ENCODE assay signal across 8 mouse cellular contexts in genomic region chr8:70864712-70865221, GRCm38 (mm10). TPM values are rescaled to one million over a fixed set of nuclear protein-coding genes. Genes with fewer than 3 reads are reported as not detected.
DNase-seq lines count a peak whose midpoint lies in the region; ATAC-seq and TF ChIP-seq lines count a peak whose summit lies in the region.

No protein-coding gene starts in this region.

- peaks cover 14 to 30% of the 10 kb centered on the region in 2 experiments for H3K36me3 ChIP-seq in CH12.LX (replicated peaks in 1 of 2; ENCODE audit: control insufficient read depth in 1 of 2, insufficient read depth in 1 of 2, low read length in 1 of 2)
- 0 out of 2 replicates have a peak, but pooled peaks cover 7% of the 10 kb centered on the region for H3K36me3 ChIP-seq in embryonic facial prominence, embryonic 14.5 days (ENCODE audit: control insufficient read depth, insufficient read depth, low read length)
- no peaks in the 10 kb centered on the region for H3K36me3 ChIP-seq in hindbrain, postnatal 0 days (ENCODE audit: insufficient read depth, low read length)
- H3K36me3 ChIP-seq in midbrain, embryonic 12.5 days: peaks cover 9% of the 10 kb centered on the region

- peaks cover 47% of the 10 kb centered on the region for H3K27me3 ChIP-seq in CH12.LX (replicated peaks)
- H3K27me3 ChIP-seq in embryonic facial prominence, embryonic 14.5 days (replicated peaks; ENCODE audit: control insufficient read depth, insufficient read depth, low read length): peaks cover 21% of the 10 kb centered on the region
- no peaks in the 10 kb centered on the region for H3K27me3 ChIP-seq in hindbrain, postnatal 0 days (ENCODE audit: insufficient read depth, low read length)
- H3K27me3 ChIP-seq in midbrain, embryonic 12.5 days: peaks cover 33% of the 10 kb centered on the region

- no peak for TF ChIP-seq EP300 in CH12.LX (IDR thresholded peaks at IDR 0.05; ENCODE audit: low read length)

- no peak for TF ChIP-seq POLR2A in CH12.LX (IDR thresholded peaks at IDR 0.05; ENCODE audit: low read depth, low read length)

- TF ChIP-seq CTCF in CH12.LX (conservative IDR thresholded peaks at IDR 0.05 in 1 of 2, IDR thresholded peaks at IDR 0.05 in 1 of 2; ENCODE audit: low read depth in 2 of 2, low read length in 2 of 2): no peak
- no peak for TF ChIP-seq CTCF in hindbrain, postnatal 0 days (IDR thresholded peaks at IDR 0.05; ENCODE audit: low read depth)

- in situ Hi-C loops in CH12.LX (cut with MboI; ENCODE audit: low pct_ligation_motif_present, low pct_unique_long_range_greater_than_20kb, low sequenced_read_pairs): no loop called here

- DNase-seq in frontal cortex, adult 2 months (ENCODE audit: extremely low spot score in 1 of 2, low spot score in 1 of 2): no peak
- no peak for DNase-seq in CH12.LX (ENCODE audit: extremely low read depth)
- DNase-seq in embryonic facial prominence, embryonic 14.5 days (ENCODE audit: low spot score): no peak
- DNase-seq in hindbrain, postnatal 0 days (ENCODE audit: low spot score): no peak
- no peak for DNase-seq in layer of hippocampus, postnatal 25 days (ENCODE audit: extremely low spot score in 1 of 2, low spot score in 1 of 2)
- DNase-seq in adipocyte (ENCODE audit: low spot score): no peak

- peak overlapping the region; percentile 86 for H3K4me2 ChIP-seq in CH12.LX (ENCODE audit: insufficient read depth, low read depth, poor library complexity, severe bottlenecking)
- H3K4me2 ChIP-seq in embryonic facial prominence, embryonic 14.5 days (ENCODE audit: low read depth, low read length): peak overlapping the region; percentile 87
- H3K4me2 ChIP-seq in hindbrain, postnatal 0 days (ENCODE audit: low read depth, low read length): peak overlapping the region; percentile 84
- peak overlapping the region; percentile 80 for H3K4me2 ChIP-seq in midbrain, embryonic 12.5 days (replicated peaks)

- H3K4me3 ChIP-seq in CH12.LX (replicated peaks in 1 of 3; ENCODE audit: low read depth in 2 of 3, low read length in 2 of 3, poor library complexity in 1 of 3): peak overlapping the region in 1 of 3 experiments; percentile 16
- H3K4me3 ChIP-seq in embryonic facial prominence, embryonic 14.5 days (ENCODE audit: low read depth, low read length): peak overlapping the region; percentile 42
- H3K4me3 ChIP-seq in hindbrain, postnatal 0 days (ENCODE audit: low read length): peak overlapping the region; percentile 38
- H3K4me3 ChIP-seq in midbrain, embryonic 12.5 days: peak overlapping the region; percentile 58

- peaks cover 12 to 52% of the 10 kb centered on the region in 2 experiments for H3K4me1 ChIP-seq in CH12.LX (ENCODE audit: control insufficient read depth in 1 of 2, insufficient read depth in 2 of 2)
- peaks cover 31% of the 10 kb centered on the region for H3K4me1 ChIP-seq in embryonic facial prominence, embryonic 14.5 days (ENCODE audit: control insufficient read depth, insufficient read depth, low read length)
- H3K4me1 ChIP-seq in hindbrain, postnatal 0 days (ENCODE audit: insufficient read depth, low read length): peaks cover 21% of the 10 kb centered on the region
- H3K4me1 ChIP-seq in midbrain, embryonic 12.5 days: peaks cover 75% of the 10 kb centered on the region

- no peak for TF ChIP-seq RAD21 in CH12.LX (IDR thresholded peaks at IDR 0.05; ENCODE audit: low read depth, low read length)

- WGBS in embryonic facial prominence, embryonic 14.5 days: 4% methylated on average over 24 of the region's 24 CpGs
- WGBS in hindbrain, postnatal 0 days: under 1% methylated on average over 24 of the region's 24 CpGs
- WGBS in midbrain, embryonic 12.5 days: 1% methylated on average over 24 of the region's 24 CpGs

- 0 out of 2 replicates have a peak, but pooled peaks have one; percentile 1 for ATAC-seq in frontal cortex, adult (ENCODE audit: low TSS enrichment)
- peak; percentile 6 for ATAC-seq in embryonic facial prominence, embryonic 14.5 days (ENCODE audit: low read depth)
- ATAC-seq in hindbrain, postnatal 0 days: no peak; the same call in 1 of the 2 replicates
- peak; percentile 29 for ATAC-seq in midbrain, embryonic 12.5 days (ENCODE audit: low FRiP score, low read depth)

- no peaks in the 10 kb centered on the region for H3K79me2 ChIP-seq in CH12.LX (replicated peaks; ENCODE audit: control insufficient read depth, extremely low read depth, insufficient read depth, poor library complexity, severe bottlenecking)

- no peaks in the 10 kb centered on the region for H3K9me3 ChIP-seq in CH12.LX (replicated peaks; ENCODE audit: low read length)
- H3K9me3 ChIP-seq in embryonic facial prominence, embryonic 14.5 days (ENCODE audit: control insufficient read depth, low read length): no peaks in the 10 kb centered on the region
- H3K9me3 ChIP-seq in hindbrain, postnatal 0 days (ENCODE audit: low read length): no peaks in the 10 kb centered on the region
- no peaks in the 10 kb centered on the region for H3K9me3 ChIP-seq in midbrain, embryonic 12.5 days

- no peak overlapping the region for H3K9ac ChIP-seq in CH12.LX (ENCODE audit: insufficient read depth, low read depth)
- peak overlapping the region; percentile 63 for H3K9ac ChIP-seq in embryonic facial prominence, embryonic 14.5 days (ENCODE audit: low read depth, low read length)
- peak overlapping the region; percentile 49 for H3K9ac ChIP-seq in hindbrain, postnatal 0 days (replicated peaks; ENCODE audit: low read length)
- peak overlapping the region; percentile 79 for H3K9ac ChIP-seq in midbrain, embryonic 12.5 days (replicated peaks)

- dilution Hi-C loops in CH12.LX (cut with MboI; ENCODE audit: extremely low pct_ligation_motif_present, extremely low pct_unique_long_range_greater_than_20kb, low sequenced_read_pairs): no loop called here

- H3K27ac ChIP-seq in CH12.LX (ENCODE audit: insufficient read depth, low read depth): no peak overlapping the region
- H3K27ac ChIP-seq in embryonic facial prominence, embryonic 14.5 days (replicated peaks; ENCODE audit: low read depth, low read length): peak overlapping the region; percentile 78
- H3K27ac ChIP-seq in hindbrain, postnatal 0 days: peak overlapping the region; percentile 78
- peak overlapping the region; percentile 97 for H3K27ac ChIP-seq in midbrain, embryonic 12.5 days (replicated peaks)

RNA-seq across cellular contexts. Expression of gene Kcnn1, which starts 1.7 kb away (rescaled TPM):
- 25.2 and 27.9 TPM in 2 replicates for polyA plus RNA-seq in frontal cortex, adult 2 months (2012; rRNA removed)
- total RNA-seq in CH12.LX (2012; rRNA removed) (0.13 and 0.21 TPM in 2 replicates), CH12.LX (2014; rRNA removed) (not detected in 2 replicates)
- not detected in 2 replicates for polyA plus RNA-seq in CH12.LX (2012; ENCODE audit: insufficient read length, low read depth)
- 2.9 and 3.4 TPM in 2 replicates for polyA plus RNA-seq in embryonic facial prominence, embryonic 14.5 days (2014; fragmentation: Nextera tagmentation; extraction: Ambion mirVana)
- 29.8 and 33.6 TPM in 2 replicates for total RNA-seq in hindbrain, postnatal 0 days (2014; rRNA removed)
- 7.8 and 10.8 TPM in 2 replicates for polyA plus RNA-seq in hindbrain, postnatal 0 days (2015; fragmentation: Nextera tagmentation; extraction: Ambion mirVana)
- 27.4 TPM in 2 replicates for polyA plus RNA-seq in midbrain, embryonic 12.5 days (2016; fragmentation: Nextera tagmentation; extraction: Ambion mirVana)
- total RNA-seq in layer of hippocampus, postnatal 25 days (2021): 10 to 100 TPM; 19.4 to 22.4 TPM

RNA-seq across cellular contexts. Expression of gene Ccdc124, which starts 9.0 kb away (rescaled TPM):
- 185 and 189 TPM in 2 replicates for polyA plus RNA-seq in frontal cortex, adult 2 months (2012; rRNA removed)
- total RNA-seq in CH12.LX (2012; rRNA removed) (58.7 and 62.9 TPM in 2 replicates), CH12.LX (2014; rRNA removed) (29.2 and 36.2 TPM in 2 replicates)
- polyA plus RNA-seq in CH12.LX (2012; ENCODE audit: insufficient read length, low read depth): 82.0 and 113 TPM in 2 replicates
- polyA plus RNA-seq in embryonic facial prominence, embryonic 14.5 days (2014; fragmentation: Nextera tagmentation; extraction: Ambion mirVana): 87.1 and 91.3 TPM in 2 replicates
- 36.0 and 45.1 TPM in 2 replicates for total RNA-seq in hindbrain, postnatal 0 days (2014; rRNA removed)
- polyA plus RNA-seq in hindbrain, postnatal 0 days (2015; fragmentation: Nextera tagmentation; extraction: Ambion mirVana): 145 and 154 TPM in 2 replicates
- 145 and 152 TPM in 2 replicates for polyA plus RNA-seq in midbrain, embryonic 12.5 days (2016; fragmentation: Nextera tagmentation; extraction: Ambion mirVana)
- total RNA-seq in layer of hippocampus, postnatal 25 days (2021): 10 to 100 TPM; 92.7 to 95.6 TPM

RNA-seq across cellular contexts. Expression of gene Arrdc2, which starts 25.2 kb away (rescaled TPM):
- polyA plus RNA-seq in frontal cortex, adult 2 months (2012; rRNA removed): 24.6 and 27.8 TPM in 2 replicates
- total RNA-seq in CH12.LX (2012; rRNA removed) (7.2 and 8.0 TPM in 2 replicates), CH12.LX (2014; rRNA removed) (5.6 and 8.8 TPM in 2 replicates)
- polyA plus RNA-seq in CH12.LX (2012; ENCODE audit: insufficient read length, low read depth): 4.3 and 6.1 TPM in 2 replicates
- polyA plus RNA-seq in embryonic facial prominence, embryonic 14.5 days (2014; fragmentation: Nextera tagmentation; extraction: Ambion mirVana): 5.4 and 5.8 TPM in 2 replicates
- total RNA-seq in hindbrain, postnatal 0 days (2014; rRNA removed): 12.1 and 17.1 TPM in 2 replicates
- polyA plus RNA-seq in hindbrain, postnatal 0 days (2015; fragmentation: Nextera tagmentation; extraction: Ambion mirVana): 4.6 and 4.9 TPM in 2 replicates
- 10.4 and 10.5 TPM in 2 replicates for polyA plus RNA-seq in midbrain, embryonic 12.5 days (2016; fragmentation: Nextera tagmentation; extraction: Ambion mirVana)
- 10 to 100 TPM; 15.0 to 18.7 TPM for total RNA-seq in layer of hippocampus, postnatal 25 days (2021)

RNA-seq across cellular contexts. Expression of gene Slc5a5, which starts 27.8 kb away (rescaled TPM):
- polyA plus RNA-seq in frontal cortex, adult 2 months (2012; rRNA removed): 9.9 and 12.3 TPM in 2 replicates
- total RNA-seq in CH12.LX (2012; rRNA removed) (0.04 and 0.21 TPM in 2 replicates), CH12.LX (2014; rRNA removed) (0.16 TPM in 1 of 2 replicates, not detected in the other)
- 0.26 and 0.41 TPM in 2 replicates for polyA plus RNA-seq in CH12.LX (2012; ENCODE audit: insufficient read length, low read depth)
- polyA plus RNA-seq in embryonic facial prominence, embryonic 14.5 days (2014; fragmentation: Nextera tagmentation; extraction: Ambion mirVana): 0.42 and 0.58 TPM in 2 replicates
- total RNA-seq in hindbrain, postnatal 0 days (2014; rRNA removed): 2.5 and 2.8 TPM in 2 replicates
- polyA plus RNA-seq in hindbrain, postnatal 0 days (2015; fragmentation: Nextera tagmentation; extraction: Ambion mirVana): 4.2 and 4.3 TPM in 2 replicates
- 0.55 and 0.69 TPM in 2 replicates for polyA plus RNA-seq in midbrain, embryonic 12.5 days (2016; fragmentation: Nextera tagmentation; extraction: Ambion mirVana)
- total RNA-seq in layer of hippocampus, postnatal 25 days (2021): 10 to 100 TPM in 1 of 2 experiments, 1 to 10 TPM in 1; 6.9 to 10.5 TPM

RNA-seq across cellular contexts. Expression of gene Rpl18a, which starts 32.4 kb away (rescaled TPM):
- polyA plus RNA-seq in frontal cortex, adult 2 months (2012; rRNA removed): 1,785 and 1,788 TPM in 2 replicates
- 4,693 and 5,917 TPM in 2 replicates for total RNA-seq in CH12.LX (2012; rRNA removed)
- total RNA-seq in CH12.LX (2014; rRNA removed): 1,807 and 2,035 TPM in 2 replicates
- 3,837 and 4,364 TPM in 2 replicates for polyA plus RNA-seq in CH12.LX (2012; ENCODE audit: insufficient read length, low read depth)
- 5,430 and 5,481 TPM in 2 replicates for polyA plus RNA-seq in embryonic facial prominence, embryonic 14.5 days (2014; fragmentation: Nextera tagmentation; extraction: Ambion mirVana)
- total RNA-seq in hindbrain, postnatal 0 days (2014; rRNA removed): 1,411 and 1,940 TPM in 2 replicates
- 2,686 and 2,710 TPM in 2 replicates for polyA plus RNA-seq in hindbrain, postnatal 0 days (2015; fragmentation: Nextera tagmentation; extraction: Ambion mirVana)
- polyA plus RNA-seq in midbrain, embryonic 12.5 days (2016; fragmentation: Nextera tagmentation; extraction: Ambion mirVana): 2,550 and 2,750 TPM in 2 replicates
- total RNA-seq in layer of hippocampus, postnatal 25 days (2021): 100 to 1,000 TPM; 634 to 770 TPM
